Mouse (Mus musculus) ES-E14 (cell line): ENCODE data around the gene Fbxl17. TPM values are rescaled to one million over a fixed set of nuclear protein-coding genes. Genes with fewer than 3 reads are reported as not detected.
A peak's percentile ranks its signal among the peaks of the same experiment; 100 is the strongest.

Source experiments
- DNase-seq: peaks from one replicate; pipeline ENCODE4 v3.0.0-alpha.2; 2013; ENCODE audit warnings: low read depth, low spot score
- H3K27ac ChIP-seq: 2 replicates; pipeline ENCODE4 v1.5.1; 2012; ENCODE audit warnings: low read depth, mild to moderate bottlenecking, low read length, moderate library complexity, mixed read lengths; ENCODE audit not compliant: poor library complexity, insufficient read depth, severe bottlenecking
- H3K36me3 ChIP-seq: 2 replicates; pipeline ENCODE4 v1.6.1; 2012; ENCODE audit warnings: mild to moderate bottlenecking, low read length, moderate library complexity, mixed read lengths; ENCODE audit not compliant: control insufficient read depth, poor library complexity, insufficient read depth, severe bottlenecking
- H3K4me1 ChIP-seq, 2 experiments: fragments of 150-350 bp in 1 of 2; sonication (generic) in 1 of 2; 2 replicates each; pipeline ENCODE4 v1.6.1; 2012; ENCODE audit warnings: low read length in 2 of 2, mild to moderate bottlenecking in 1 of 2, mixed read lengths in 1 of 2; ENCODE audit not compliant: control insufficient read depth in 2 of 2, insufficient read depth in 2 of 2, poor library complexity in 1 of 2
- H3K4me3 ChIP-seq, 2 experiments: fragments of 150-350 bp in 1 of 2; sonication (generic) in 1 of 2; 2 replicates each; pipeline ENCODE4 v1.5.1; 2012; ENCODE audit warnings: low read length in 2 of 2, low read depth in 1 of 2, mild to moderate bottlenecking in 1 of 2, mixed read lengths in 1 of 2; ENCODE audit not compliant: insufficient read depth in 1 of 2, poor library complexity in 1 of 2, severe bottlenecking in 1 of 2
- H3K9ac ChIP-seq: 2 replicates; pipeline ENCODE4 v1.6.1; 2012; ENCODE audit warnings: low read depth, mild to moderate bottlenecking, low read length, mixed read lengths; ENCODE audit not compliant: poor library complexity, insufficient read depth, severe bottlenecking
- H3K9me3 ChIP-seq: fragments of 150-350 bp; sonication (generic); 2 replicates; pipeline ENCODE4 v1.6.1; 2012; ENCODE audit warnings: low read depth, mild to moderate bottlenecking, low read length; ENCODE audit not compliant: control insufficient read depth, insufficient read depth
- CHD2 ChIP-seq: IDR thresholded peaks from 2 replicates; pipeline ENCODE4 v1.6.1; 2014; ENCODE audit warnings: mild to moderate bottlenecking, low read depth, low read length, inconsistent platforms
- HCFC1 ChIP-seq: IDR thresholded peaks from 2 replicates; pipeline ENCODE4 v1.6.1; 2012; ENCODE audit warnings: low read length, inconsistent platforms, borderline replicate concordance; ENCODE audit not compliant: insufficient read depth
- MAFK ChIP-seq: IDR thresholded peaks from 2 replicates; pipeline ENCODE4 v1.6.1; 2014; ENCODE audit warnings: mild to moderate bottlenecking, low read depth, low read length, inconsistent platforms; ENCODE audit not compliant: insufficient read depth
- ZC3H11A ChIP-seq: IDR thresholded peaks from 2 replicates; pipeline ENCODE4 v1.6.1; 2012; ENCODE audit warnings: low read depth, mild to moderate bottlenecking, inconsistent platforms, low read length, borderline replicate concordance
- ZNF384 ChIP-seq: IDR thresholded peaks from 2 replicates; pipeline ENCODE4 v1.6.1; 2012; ENCODE audit warnings: low read depth, low read length, inconsistent platforms
- in situ Hi-C, 2 experiments: fragments of 600-800 bp; cut with MboI; formaldehyde crosslinking; loops; one replicate each; pipeline ENCODE4 v1.15.1; 2025; ENCODE audit warnings: low sequenced_read_pairs in 2 of 2, inconsistent platforms in 1 of 2; ENCODE audit not compliant: unreplicated experiment in 2 of 2
- total RNA-seq: library from RNA; depleted of rRNA; stranded (reverse); fragments of 300-350 nt; gene quantifications from 2 replicates; pipeline ENCODE4 v1.2.3, GENCODE M21; 2012

Gene Fbxl17
- total RNA-seq, 1 experiment = 5.6 TPM

DNA sequence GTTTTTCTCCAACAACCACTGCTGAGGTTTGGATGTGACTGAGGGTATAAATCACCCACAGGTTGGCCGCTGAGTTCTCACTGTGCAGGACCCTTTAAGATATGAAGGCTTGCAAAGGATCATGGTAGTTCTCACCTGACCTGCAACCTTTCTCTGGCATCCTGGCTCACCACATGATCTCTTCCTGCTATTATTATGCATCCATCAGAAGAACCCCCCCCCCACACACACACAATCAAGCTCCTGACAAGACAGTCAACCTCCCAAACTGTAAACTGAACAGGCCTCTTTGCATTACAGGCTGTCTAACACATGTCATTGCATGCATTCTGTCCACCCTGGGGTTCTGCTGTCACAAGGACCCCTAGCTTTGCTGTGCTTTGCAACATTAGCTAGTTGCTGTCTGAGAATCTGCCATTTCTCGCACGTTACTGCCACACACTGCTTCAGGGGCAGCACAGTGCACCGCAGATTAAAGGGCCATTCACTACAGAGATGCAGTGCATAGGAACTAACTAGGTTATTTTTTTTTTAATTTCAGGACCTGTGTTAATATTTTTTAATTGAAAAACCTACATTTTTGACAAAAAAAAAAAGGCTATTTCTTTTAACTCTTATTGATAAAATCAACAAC, 148.8 kb downstream of the Fbxl17 start:
- no peaks in the 10 kb centered on the region; the same call in 1 of the 2 replicates for H3K36me3 ChIP-seq
- in situ Hi-C loops = no loop called here
- TF ChIP-seq CHD2 = no peak
- no peak for TF ChIP-seq ZNF384
- TF ChIP-seq HCFC1 = no peak
- TF ChIP-seq MAFK = no peak
- no peak for TF ChIP-seq ZC3H11A
- H3K9ac ChIP-seq = no peak overlapping the region
- H3K9me3 ChIP-seq = no peaks in the 10 kb centered on the region
- peak; percentile 7 for DNase-seq
- H3K4me1 ChIP-seq = peaks cover 2 to 5% of the 10 kb centered on the region in 2 experiments; a peak in 1 of 4 replicates
- H3K4me3 ChIP-seq = no peak overlapping the region
- H3K27ac ChIP-seq = no peak overlapping the region

DNA sequence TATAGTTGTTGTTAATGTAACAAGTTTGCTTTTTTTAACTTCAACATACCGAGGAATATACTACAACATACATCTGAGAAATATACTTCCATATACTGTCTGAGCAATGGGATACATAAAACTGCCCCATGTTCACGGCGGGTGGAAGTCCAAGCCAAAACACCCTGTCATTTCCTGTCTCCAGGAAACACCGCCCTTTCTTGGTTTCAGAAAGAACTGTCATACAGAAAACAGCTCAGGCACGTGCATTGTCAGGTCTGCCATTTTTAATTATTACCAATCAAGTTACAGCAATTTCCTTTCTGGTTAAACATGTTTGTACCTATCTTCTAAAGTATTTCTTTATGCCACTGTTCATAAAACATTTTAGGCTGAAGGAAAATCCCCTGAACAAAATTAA, 155.7 kb downstream of the Fbxl17 start:
- DNase-seq = no peak
- TF ChIP-seq ZC3H11A (no peak), MAFK (no peak), CHD2 (no peak), ZNF384 (no peak), HCFC1 (no peak)

GRCm38 (mm10) chr17:63343076-63343475, 156.7 kb downstream of the Fbxl17 start:
- H3K36me3 ChIP-seq = no peaks in the 10 kb centered on the region; the same call in 1 of the 2 replicates

More for the DNA sequence above, 155.7 kb downstream of the Fbxl17 start:
- Histone ChIP-seq H3K36me3 (no peaks in the 10 kb centered on the region; the same call in 1 of the 2 replicates), H3K4me1 (0 out of 4 replicates have a peak, but pooled peaks cover 0 to 2% of the 10 kb centered on the region in 2 experiments), H3K27ac (no peak overlapping the region), H3K9me3 (no peaks in the 10 kb centered on the region), H3K4me3 (no peak overlapping the region), H3K9ac (no peak overlapping the region)
- in situ Hi-C loops = no loop called here

DNA sequence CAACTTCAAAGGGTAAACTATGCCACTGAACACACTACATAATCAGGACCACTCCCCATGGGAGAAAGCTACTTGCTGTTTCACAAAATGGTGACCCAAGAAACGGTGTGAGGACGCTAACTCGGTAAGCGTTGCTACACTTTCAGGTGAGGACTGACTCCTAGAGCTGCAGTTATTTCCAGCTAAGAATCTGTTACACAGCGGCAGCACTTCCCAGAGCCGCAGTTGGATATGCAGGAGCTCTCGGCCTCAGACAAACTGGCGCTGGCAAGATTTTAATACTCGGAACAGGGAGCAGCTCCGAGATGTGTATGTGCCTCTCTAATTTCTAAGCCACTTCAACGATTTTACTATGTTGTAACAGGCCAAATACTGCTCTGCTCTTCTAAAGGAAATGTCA, 157.4 kb downstream of the Fbxl17 start:
- in situ Hi-C loops = no loop called here
- H3K27ac ChIP-seq = no peak overlapping the region
- 0 out of 4 replicates have a peak, but pooled peaks cover 0 to 2% of the 10 kb centered on the region in 2 experiments for H3K4me1 ChIP-seq
- DNase-seq = no peak
- TF ChIP-seq HCFC1 = no peak
- TF ChIP-seq MAFK = no peak
- TF ChIP-seq ZC3H11A = no peak
- TF ChIP-seq CHD2 = no peak
- TF ChIP-seq ZNF384 = no peak
- no peaks in the 10 kb centered on the region for H3K36me3 ChIP-seq
- no peaks in the 10 kb centered on the region for H3K9me3 ChIP-seq
- no peak overlapping the region for H3K9ac ChIP-seq
- no peak overlapping the region for H3K4me3 ChIP-seq

More at GRCm38 (mm10) chr17:63343076-63343475, 156.7 kb downstream of the Fbxl17 start:
- H3K27ac ChIP-seq = no peak overlapping the region
- DNase-seq = no peak
- TF ChIP-seq ZNF384 (no peak), HCFC1 (no peak), MAFK (no peak), ZC3H11A (no peak), CHD2 (no peak)
- H3K4me1 ChIP-seq = 0 out of 4 replicates have a peak, but pooled peaks cover 0 to 2% of the 10 kb centered on the region in 2 experiments
- H3K9me3 ChIP-seq = no peaks in the 10 kb centered on the region
- no peak overlapping the region for H3K4me3 ChIP-seq
- H3K9ac ChIP-seq = no peak overlapping the region
- in situ Hi-C loops = no loop called here
